Mouse (Mus musculus) cerebellum, postnatal 36 days (tissue): ENCODE measurements at regions not wholly inside any gene's neighbourhood (a gene's known extent, or its start where the extent isn't known, plus 50 kb on each side); places are given as distances from the start of the nearest gene placed in this dataset.

Experiments
- DNase-seq, 2 experiments: peaks; one replicate each; pipeline ENCODE4 v3.0.0; 2021 to 2022; ENCODE audit warnings: mixed read lengths in 2 of 2

- DNase-seq = no peak
These were observed 170.4 kb downstream of the Rnf144a start for GRCm38 (mm10) chr12:26244701-26245100.

GRCm38 (mm10) chr12:26227557-26228020 lies 187.5 kb downstream of the Rnf144a start:
- DNase-seq = no peak

- peak; percentile 30 to 68 for DNase-seq
These were observed 188.7 kb downstream of the Rnf144a start for GRCm38 (mm10) chr12:26226363-26226762.

- DNase-seq = no peak
These were observed 202.6 kb downstream of the Rnf144a start for GRCm38 (mm10) chr12:26212447-26212846.

GRCm38 (mm10) chr12:26211423-26211822 lies 203.6 kb downstream of the Rnf144a start:
- DNase-seq = no peak

- peak in 1 of 2 experiments; percentile 15 for DNase-seq
These were observed 208.3 kb downstream of the Rnf144a start for GRCm38 (mm10) chr12:26206751-26207150.

GRCm38 (mm10) chr12:26206036-26206435 lies 209.0 kb downstream of the Rnf144a start:
- peak; percentile 87 to 92 for DNase-seq

- DNase-seq = no peak
These were observed 223.0 kb downstream of the Rnf144a start for GRCm38 (mm10) chr12:26191982-26192576.

- peak; percentile 81 to 86 for DNase-seq
These were observed 223.6 kb downstream of the Rnf144a start for GRCm38 (mm10) chr12:26191268-26191981.

GRCm38 (mm10) chr12:26188996-26189395 lies 226.1 kb downstream of the Rnf144a start:
- DNase-seq = peak; percentile 50 to 51

- DNase-seq = no peak
These were observed 227.8 kb downstream of the Rnf144a start for GRCm38 (mm10) chr12:26187091-26187862.

- DNase-seq = no peak
These were observed 230.2 kb downstream of the Rnf144a start for GRCm38 (mm10) chr12:26184701-26185460.

GRCm38 (mm10) chr12:26183021-26183420 lies 232.0 kb downstream of the Rnf144a start:
- no peak for DNase-seq

GRCm38 (mm10) chr12:26180846-26181245 lies 234.2 kb downstream of the Rnf144a start:
- DNase-seq = no peak

- peak; percentile 68 to 71 for DNase-seq
These were observed 238.8 kb downstream of the Rnf144a start for GRCm38 (mm10) chr12:26176231-26176662.

GRCm38 (mm10) chr12:26163416-26163815 lies 251.6 kb downstream of the Rnf144a start:
- no peak for DNase-seq

- DNase-seq = no peak
These were observed 254.0 kb downstream of the Rnf144a start for GRCm38 (mm10) chr12:26160861-26161615.

GRCm38 (mm10) chr12:26152992-26153391 lies 262.1 kb downstream of the Rnf144a start:
- no peak for DNase-seq

GRCm38 (mm10) chr12:26146336-26146735 lies 268.7 kb downstream of the Rnf144a start:
- no peak for DNase-seq

- DNase-seq = peak; percentile 19 to 29
These were observed 269.9 kb downstream of the Rnf144a start for GRCm38 (mm10) chr12:26145085-26145714.

- DNase-seq = no peak
These were observed 270.4 kb downstream of the Rnf144a start for GRCm38 (mm10) chr12:26144616-26145015.
